In genomic region chr2:145794318-145794954, GRCm38 (mm10) we compare ENCODE assay signal across 9 mouse cellular contexts.
A peak's percentile ranks its signal among the peaks of the same experiment; 100 is the strongest.
DNase-seq lines count a peak whose midpoint lies in the region; ATAC-seq and TF ChIP-seq lines count a peak whose summit lies in the region.
"Had no signal": no experiment of that assay in that cellular context is flagged by ENCODE, and none has a peak within 500 bp of the region (broad histone marks: within the 10 kb centered on the region; RNA-seq: fewer than 3 reads in every experiment).

No protein-coding gene starts in this region.

- no peak overlapping the region for H3K9ac ChIP-seq in lung, embryonic 14.5 days
- H3K9ac ChIP-seq: heart, embryonic 15.5 days had no signal

- no peak overlapping the region for H3K27ac ChIP-seq in lung, embryonic 14.5 days (ENCODE audit: low read depth)
- H3K27ac ChIP-seq: heart, embryonic 15.5 days had no signal

- no peak overlapping the region for H3K4me3 ChIP-seq in lung, embryonic 14.5 days (ENCODE audit: low read depth, low read length)
- H3K4me3 ChIP-seq: heart, embryonic 15.5 days had no signal

- H3K4me1 ChIP-seq in lung, embryonic 14.5 days (ENCODE audit: insufficient read depth) = no peaks in the 10 kb centered on the region

- WGBS in lung, embryonic 14.5 days = 34% methylated on average over 5 of the region's 5 CpGs

- ATAC-seq in lung, embryonic 14.5 days (ENCODE audit: insufficient read depth) = peak; percentile 65; the same call in 1 of the 2 replicates

- no peaks in the 10 kb centered on the region for H3K36me3 ChIP-seq in lung, embryonic 14.5 days (ENCODE audit: insufficient read depth)

- peak; percentile 6 to 7 for DNase-seq in B cell, adult 2 months
- DNase-seq in MN1 (ENCODE audit: low spot score) = peak; percentile 34
- DNase-seq in cerebellum, postnatal 4 days (ENCODE audit: low spot score in 2 of 2) = peak; percentile 44 to 62
- DNase-seq in gastrocnemius, postnatal 25 days = peak; percentile 39
- DNase-seq in kidney, postnatal 25 days = peak; percentile 83 to 85
- peak; percentile 80 for DNase-seq in lung, embryonic 14.5 days
- peak; percentile 78 for DNase-seq in retina, embryonic 14.5 days (ENCODE audit: low spot score)
- DNase-seq in yolk sac, embryonic 10.5 days (ENCODE audit: low spot score) = no peak

- no peak overlapping the region for H3K4me2 ChIP-seq in lung, embryonic 14.5 days
- H3K4me2 ChIP-seq: heart, embryonic 15.5 days had no signal

- no peaks in the 10 kb centered on the region for H3K27me3 ChIP-seq in lung, embryonic 14.5 days (ENCODE audit: insufficient read depth, low read length)
- H3K27me3 ChIP-seq: heart, embryonic 15.5 days had no signal

- peak; percentile 79 for TF ChIP-seq CTCF in lung, embryonic 14.5 days (IDR thresholded peaks at IDR 0.05; ENCODE audit: low read depth)

- no peaks in the 10 kb centered on the region for H3K9me3 ChIP-seq in lung, embryonic 14.5 days (ENCODE audit: low read depth, low read length)
- H3K9me3 ChIP-seq: heart, embryonic 15.5 days had no signal
